Mouse (Mus musculus) bone marrow macrophage, adult 2 months (primary cell): Measurements from ENCODE around the gene Rtp3.

ENCODE experiments used
- CTCF ChIP-seq: IDR thresholded peaks from 2 replicates; pipeline ENCODE4 v1.5.1; 2012; ENCODE audit warnings: low read depth, mild to moderate bottlenecking, low read length, moderate library complexity
- POLR2A ChIP-seq: IDR thresholded peaks from 2 replicates; pipeline ENCODE4 v1.6.1; 2012; ENCODE audit warnings: mild to moderate bottlenecking, low read depth, low read length, borderline replicate concordance

- TF ChIP-seq CTCF (no peak), POLR2A (no peak)
Observed at GRCm38 (mm10) chr9:111026791-111027190, 36.4 kb upstream of the Rtp3 start.
